Mouse (Mus musculus) myocyte (in vitro differentiated cells): Measurements from ENCODE around the gene Kazn.

Source experiments
- CEBPB ChIP-seq: IDR thresholded peaks from 2 replicates; pipeline ENCODE4 v1.6.1; 2011; ENCODE audit warnings: mild to moderate bottlenecking, moderate library complexity; ENCODE audit not compliant: poor library complexity, insufficient read depth, severe bottlenecking
- E2F4 ChIP-seq: IDR thresholded peaks from one replicate; pipeline ENCODE4 v1.6.1; 2011; ENCODE audit warnings: mild to moderate bottlenecking, control low read depth, moderate library complexity; ENCODE audit not compliant: insufficient read depth
- MAX ChIP-seq: IDR thresholded peaks from one replicate; pipeline ENCODE4 v1.6.1; 2011; ENCODE audit warnings: low read depth, mild to moderate bottlenecking, control low read depth
- MYOD1 ChIP-seq, 3 experiments: IDR thresholded peaks; one replicate each; pipeline ENCODE4 v1.6.1; 2011; ENCODE audit warnings: control low read depth in 2 of 3, low read depth in 2 of 3, mild to moderate bottlenecking in 2 of 3, moderate library complexity in 1 of 3; ENCODE audit not compliant: insufficient read length in 2 of 3, control insufficient read depth in 1 of 3
- MYOG ChIP-seq, 3 experiments: IDR thresholded peaks; one replicate each; pipeline ENCODE4 v1.6.1; 2011; ENCODE audit warnings: control low read depth in 2 of 3, low read depth in 2 of 3, mild to moderate bottlenecking in 2 of 3; ENCODE audit not compliant: insufficient read length in 2 of 3, control insufficient read depth in 1 of 3, insufficient read depth in 1 of 3
- POLR2A ChIP-seq: IDR thresholded peaks from one replicate; pipeline ENCODE4 v1.6.1; 2011; ENCODE audit warnings: low read depth, mild to moderate bottlenecking, control low read depth, moderate library complexity; ENCODE audit not compliant: insufficient read length
- POLR2AphosphoS2 ChIP-seq: IDR thresholded peaks from one replicate; pipeline ENCODE4 v1.6.1; 2011; ENCODE audit warnings: low read depth, control low read depth; ENCODE audit not compliant: insufficient read length
- REST ChIP-seq: IDR thresholded peaks from one replicate; pipeline ENCODE4 v1.6.1; 2011; ENCODE audit warnings: mild to moderate bottlenecking, control low read depth, moderate library complexity; ENCODE audit not compliant: insufficient read depth, insufficient read length
- SRF ChIP-seq: IDR thresholded peaks from one replicate; pipeline ENCODE4 v1.6.1; 2011; ENCODE audit warnings: low read depth; ENCODE audit not compliant: control insufficient read depth, insufficient read length
- TCF12 ChIP-seq: IDR thresholded peaks from one replicate; pipeline ENCODE4 v1.6.1; 2011; ENCODE audit warnings: mild to moderate bottlenecking, control low read depth; ENCODE audit not compliant: poor library complexity, insufficient read depth, severe bottlenecking
- TCF3 ChIP-seq: IDR thresholded peaks from one replicate; pipeline ENCODE4 v1.6.1; 2011; ENCODE audit warnings: low read depth, control low read depth; ENCODE audit not compliant: insufficient read length
- USF1 ChIP-seq: IDR thresholded peaks from one replicate; pipeline ENCODE4 v1.6.1; 2011; ENCODE audit warnings: low read depth, mild to moderate bottlenecking, control low read depth, moderate library complexity

DNA sequence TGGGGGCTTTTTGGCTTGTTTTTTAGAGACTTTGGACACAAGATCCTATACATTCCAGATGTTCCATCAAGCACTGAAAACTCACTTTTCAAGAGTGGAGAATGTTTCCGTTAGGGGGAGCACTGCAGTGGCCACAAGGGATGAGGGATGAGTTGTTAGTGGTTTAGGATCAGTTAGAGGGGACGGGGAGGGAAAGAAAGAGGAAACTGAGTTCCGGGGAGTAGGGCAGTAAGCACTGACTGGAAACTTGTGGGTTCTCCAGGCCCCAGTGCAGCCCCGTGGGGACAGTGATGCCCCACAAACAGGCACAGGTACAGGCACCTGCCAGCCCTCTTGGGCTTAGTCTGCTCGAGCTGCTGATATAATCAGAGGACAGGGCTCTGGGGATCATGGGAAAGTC is 99.5 kb downstream of the Kazn start:
- TF ChIP-seq MAX, result no peak
- no peak for TF ChIP-seq POLR2A
- TF ChIP-seq E2F4, result no peak
- TF ChIP-seq TCF12, result no peak
- no peak for TF ChIP-seq USF1
- no peak for TF ChIP-seq REST
- TF ChIP-seq MYOD1 (IDR thresholded peaks at IDR 0.05; ENCODE audit: control insufficient read depth in 1 of 3, insufficient read length in 2 of 3, low read depth in 2 of 3), result no peak
- no peak for TF ChIP-seq TCF3
- no peak for TF ChIP-seq POLR2AphosphoS2
- no peak for TF ChIP-seq MYOG (IDR thresholded peaks at IDR 0.05; ENCODE audit: control insufficient read depth in 1 of 3, insufficient read depth in 1 of 3, insufficient read length in 2 of 3, low read depth in 2 of 3)
- TF ChIP-seq CEBPB, result no peak
- TF ChIP-seq SRF, result no peak
